Mouse (Mus musculus) C2C12 (cell line): ENCODE measurements around the gene Gm42715. TPM values are rescaled to one million over a fixed set of nuclear protein-coding genes. Genes with fewer than 3 reads are reported as not detected.

ENCODE experiments used
- H3K27me3 ChIP-seq: one replicate; pipeline ENCODE4 v1.6.1; 2011; ENCODE audit not compliant: control insufficient read depth, insufficient read depth, insufficient read length
- H3K36me3 ChIP-seq: one replicate; pipeline ENCODE4 v1.6.1; 2011; ENCODE audit not compliant: control insufficient read depth, insufficient read depth
- H3K4me3 ChIP-seq: one replicate; pipeline ENCODE4 v1.5.1; 2011; ENCODE audit warnings: mild to moderate bottlenecking, control low read depth; ENCODE audit not compliant: poor library complexity, insufficient read depth, severe bottlenecking
- H3K79me2 ChIP-seq: one replicate; pipeline ENCODE4 v1.6.1; 2011; ENCODE audit not compliant: control insufficient read depth, insufficient read depth
- H3K79me3 ChIP-seq: one replicate; pipeline ENCODE4 v1.6.1; 2011; ENCODE audit warnings: low read depth, control low read depth
- H3ac ChIP-seq: one replicate; pipeline ENCODE3; 2011; ENCODE audit warnings: low read depth; ENCODE audit not compliant: control insufficient read depth, insufficient read length
- CEBPB ChIP-seq: IDR thresholded peaks from one replicate; pipeline ENCODE4 v1.6.1; 2011; ENCODE audit warnings: low read depth, mild to moderate bottlenecking, control low read depth, moderate library complexity
- CTCF ChIP-seq: IDR thresholded peaks from one replicate; pipeline ENCODE4 v1.5.1; 2011; ENCODE audit not compliant: control insufficient read depth, insufficient read depth, insufficient read length
- FOSL1 ChIP-seq: IDR thresholded peaks from one replicate; pipeline ENCODE4 v1.8.0; 2011; ENCODE audit warnings: mild to moderate bottlenecking, low read length; ENCODE audit not compliant: poor library complexity, insufficient read depth, severe bottlenecking
- MAX ChIP-seq: IDR thresholded peaks from one replicate; pipeline ENCODE4 v1.6.1; 2011; ENCODE audit warnings: mild to moderate bottlenecking, control low read depth
- MYOD1 ChIP-seq: IDR thresholded peaks from one replicate; pipeline ENCODE4 v1.6.1; 2011; ENCODE audit warnings: low read depth; ENCODE audit not compliant: control insufficient read depth, insufficient read length
- MYOG ChIP-seq: IDR thresholded peaks from one replicate; pipeline ENCODE4 v1.6.1; 2011; ENCODE audit not compliant: control insufficient read depth, insufficient read length; ENCODE audit errors: extremely low read depth
- USF1 ChIP-seq: IDR thresholded peaks from one replicate; pipeline ENCODE4 v1.6.1; 2011; ENCODE audit warnings: low read depth, mild to moderate bottlenecking, control low read depth, moderate library complexity
- polyA plus RNA-seq: library from polyadenylated mRNA; unstranded; fragments of >200 nt; fragmentation: generic; extraction: Trizol; gene quantifications from one replicate; pipeline ENCODE4 v1.2.1, GENCODE M21; 2012; ENCODE audit warnings: missing spikeins

The Gm42715 gene
- polyA plus RNA-seq, 1 experiment = 14.9 TPM

DNA sequence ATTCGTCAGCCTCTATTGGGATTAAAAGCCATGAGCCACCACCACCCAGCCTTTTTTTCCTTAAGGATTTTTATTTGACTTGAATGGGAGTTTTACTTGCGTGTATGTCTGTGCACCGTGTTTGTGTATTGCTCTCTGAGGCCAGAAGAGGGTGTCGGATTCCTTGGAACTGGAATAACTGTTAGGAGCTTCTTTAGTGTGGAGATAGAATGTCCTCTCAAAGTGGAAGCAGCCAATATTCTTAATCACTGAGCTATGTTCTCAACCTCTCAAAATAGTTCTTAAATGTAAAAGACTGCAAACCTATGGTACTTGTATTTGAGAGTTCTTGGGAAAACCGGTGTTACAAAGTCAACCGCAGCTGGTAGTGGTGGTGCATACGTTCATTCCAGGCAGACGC is 8.1 kb upstream of the Gm42715 start:
- peaks cover 39% of the 10 kb centered on the region for H3K79me2 ChIP-seq
- H3ac ChIP-seq = peak overlapping the region; percentile 49
- H3K36me3 ChIP-seq = peaks cover 26% of the 10 kb centered on the region
- H3K4me3 ChIP-seq = peak overlapping the region; percentile 76
- peaks cover 33% of the 10 kb centered on the region for H3K79me3 ChIP-seq
- TF ChIP-seq FOSL1 (no peak), MYOD1 (no peak), CEBPB (no peak), MAX (no peak), USF1 (no peak), CTCF (no peak), MYOG (no peak)
- H3K27me3 ChIP-seq = no peaks in the 10 kb centered on the region

DNA sequence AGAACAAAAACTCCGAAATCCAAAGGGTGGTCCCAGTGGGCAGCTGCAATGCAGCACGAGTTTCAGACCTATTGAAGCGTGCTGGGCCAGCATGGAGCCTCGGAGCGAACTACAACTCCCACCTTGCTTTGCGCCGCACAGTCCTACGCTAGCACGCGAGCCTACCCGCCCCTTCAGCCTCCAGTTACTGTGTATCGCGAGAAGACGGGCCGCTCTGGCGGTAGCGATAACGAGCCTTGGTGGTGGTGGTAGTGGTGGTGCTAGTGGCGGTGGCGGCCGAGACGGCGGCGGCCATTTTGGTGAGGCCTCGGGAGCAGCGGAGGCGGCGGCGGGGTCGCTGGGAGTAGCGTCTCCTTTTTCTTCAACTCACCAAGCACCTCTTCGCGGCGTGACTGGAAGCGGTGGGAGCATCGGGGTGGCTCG is 7.6 kb upstream of the Gm42715 start, which contains the start of gene Srcap:
Gene Srcap (plus strand): TSS at position 176 of the 423 bp plus-strand sequence.
- H3K36me3 ChIP-seq = peaks cover 31% of the 10 kb centered on the region
- H3K27me3 ChIP-seq = no peaks in the 10 kb centered on the region
- H3K79me2 ChIP-seq = peaks cover 44% of the 10 kb centered on the region
- H3K79me3 ChIP-seq = peaks cover 37% of the 10 kb centered on the region
- peak within 1 kb of the TSS; percentile 93 for H3ac ChIP-seq
- TF ChIP-seq FOSL1 (no peak), CTCF (no peak), MYOD1 (no peak), MAX (peak; percentile 69), MYOG (no peak)
- peak within 1 kb of the TSS; percentile 76 for H3K4me3 ChIP-seq

DNA sequence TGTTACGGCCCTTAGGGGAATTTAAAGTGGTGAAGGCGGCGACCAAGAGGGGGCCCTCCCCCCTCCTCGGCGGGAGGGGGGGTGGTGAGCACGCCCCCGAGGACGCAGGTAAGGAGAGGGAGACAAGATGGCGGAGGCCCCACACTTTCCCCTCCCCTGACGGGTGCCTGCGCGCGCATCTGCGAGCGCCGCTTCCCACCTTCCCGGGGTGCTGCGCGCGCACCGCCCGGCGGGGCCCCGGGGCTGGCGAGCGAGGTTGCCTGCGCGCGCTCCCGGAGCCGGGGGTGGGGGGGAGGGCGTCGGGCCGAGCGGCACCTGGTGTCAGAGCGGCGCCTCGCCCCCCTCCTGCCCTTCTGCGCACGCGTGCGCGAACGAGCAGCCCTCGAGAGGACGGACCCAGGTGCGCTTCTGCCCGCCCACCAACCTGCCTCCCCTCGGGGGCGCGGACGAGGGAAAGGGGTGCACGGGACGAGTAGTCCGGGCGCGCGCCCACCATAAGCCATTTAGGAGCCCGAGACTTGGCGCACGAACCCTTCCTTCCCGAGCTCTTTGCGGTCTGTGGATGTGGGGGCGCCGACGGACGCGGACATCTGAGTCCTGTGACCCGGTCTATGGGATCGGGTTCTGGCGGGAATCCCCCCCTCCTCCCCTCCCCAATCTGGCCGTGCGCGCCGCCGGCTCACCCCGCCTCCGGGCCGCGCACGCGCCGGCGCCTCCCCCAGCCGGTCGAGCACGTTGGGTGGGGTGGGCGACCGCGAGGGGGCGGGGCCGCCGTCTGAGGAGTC is 7.0 kb upstream of the Gm42715 start:
- Histone ChIP-seq H3K27me3 (no peaks in the 10 kb centered on the region), H3K36me3 (peaks cover 37% of the 10 kb centered on the region), H3K4me3 (peak overlapping the region; percentile 76), H3K79me3 (peaks cover 41% of the 10 kb centered on the region), H3K79me2 (peaks cover 50% of the 10 kb centered on the region), H3ac (peak overlapping the region; percentile 93)
- TF ChIP-seq MYOG (no peak), MYOD1 (no peak), CTCF (no peak), FOSL1 (no peak), MAX (no peak), CEBPB (no peak), USF1 (no peak)

DNA sequence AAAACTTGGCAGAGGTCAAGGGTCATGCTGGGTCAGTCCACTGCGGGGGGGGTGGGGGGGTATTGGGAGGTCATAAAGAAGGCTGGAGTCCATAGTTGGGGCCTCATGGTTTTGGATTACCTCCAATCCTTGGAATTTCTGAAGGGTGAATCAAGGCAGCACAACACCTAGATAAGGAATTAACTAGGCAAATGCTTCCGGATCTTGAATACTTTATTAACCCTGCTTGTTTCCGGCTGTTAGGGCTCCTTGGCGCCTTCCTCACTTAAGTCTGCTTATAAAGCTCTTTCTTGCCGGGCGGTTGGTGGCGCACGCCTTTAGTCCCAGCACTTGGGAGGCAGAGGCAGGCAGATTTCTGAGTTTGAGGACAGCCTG is 6.4 kb upstream of the Gm42715 start:
- Histone ChIP-seq H3K36me3 (peaks cover 43% of the 10 kb centered on the region), H3K79me2 (peaks cover 56% of the 10 kb centered on the region), H3K4me3 (peak overlapping the region; percentile 76), H3ac (no peak overlapping the region), H3K79me3 (peaks cover 41% of the 10 kb centered on the region), H3K27me3 (no peaks in the 10 kb centered on the region)
- no peak for TF ChIP-seq MAX
- no peak for TF ChIP-seq CEBPB
- TF ChIP-seq USF1 = no peak
- no peak for TF ChIP-seq MYOD1
- no peak for TF ChIP-seq FOSL1
- TF ChIP-seq MYOG = no peak
- no peak for TF ChIP-seq CTCF

DNA sequence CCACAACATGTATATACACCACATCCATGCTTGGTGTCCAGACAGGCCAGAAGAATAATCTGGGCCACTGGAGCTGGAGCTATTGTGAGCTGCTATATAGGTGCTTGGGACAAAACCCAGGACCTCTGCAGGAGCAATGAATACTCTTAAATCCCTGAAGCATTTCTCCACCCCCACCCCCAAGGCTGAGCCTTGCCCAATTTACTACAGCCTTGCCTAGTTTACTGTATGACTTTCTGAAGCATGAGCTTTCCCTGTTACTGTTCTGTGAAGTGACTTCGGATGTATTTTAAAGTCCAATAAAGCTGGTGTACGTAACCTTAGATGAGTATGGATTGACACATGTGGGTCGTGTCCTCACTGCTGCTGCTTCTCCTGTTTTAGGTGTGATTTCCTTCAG is 5.6 kb upstream of the Gm42715 start:
- H3K27me3 ChIP-seq = no peaks in the 10 kb centered on the region
- H3K79me2 ChIP-seq = peaks cover 64% of the 10 kb centered on the region
- H3K36me3 ChIP-seq = peaks cover 50% of the 10 kb centered on the region
- TF ChIP-seq MYOG (no peak), MYOD1 (no peak), USF1 (no peak), CEBPB (no peak), FOSL1 (no peak), MAX (no peak), CTCF (no peak)
- peaks cover 43% of the 10 kb centered on the region for H3K79me3 ChIP-seq
- H3ac ChIP-seq = no peak overlapping the region
- H3K4me3 ChIP-seq = no peak overlapping the region

DNA sequence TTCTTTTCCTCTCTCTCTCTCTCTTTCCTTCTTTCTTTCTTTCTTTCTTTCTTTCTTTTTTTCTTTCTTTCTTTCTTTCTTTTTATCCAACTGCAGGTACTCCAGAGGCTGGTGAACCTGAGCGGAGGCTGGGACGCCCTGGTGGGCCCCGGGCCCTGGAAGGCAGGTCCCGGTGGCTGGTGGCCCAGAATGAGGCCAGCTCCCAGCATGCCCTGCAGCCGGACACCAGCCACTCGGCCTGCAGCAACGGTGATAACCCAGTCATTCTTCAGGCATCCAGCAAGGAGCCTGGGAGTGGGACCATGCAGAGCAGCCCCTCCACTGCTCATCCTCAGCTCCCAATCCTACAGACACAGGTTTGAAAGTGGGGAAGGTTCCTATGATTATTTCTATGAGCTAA is 3.5 kb upstream of the Gm42715 start:
- peaks cover 70% of the 10 kb centered on the region for H3K36me3 ChIP-seq
- no peak overlapping the region for H3ac ChIP-seq
- H3K79me2 ChIP-seq = peaks cover 64% of the 10 kb centered on the region
- no peak for TF ChIP-seq USF1
- TF ChIP-seq MAX = no peak
- no peak for TF ChIP-seq FOSL1
- TF ChIP-seq MYOD1 = no peak
- no peak for TF ChIP-seq CEBPB
- no peak for TF ChIP-seq MYOG
- TF ChIP-seq CTCF = no peak
- H3K79me3 ChIP-seq = peaks cover 44% of the 10 kb centered on the region
- no peaks in the 10 kb centered on the region for H3K27me3 ChIP-seq
- H3K4me3 ChIP-seq = no peak overlapping the region
